Comparison of ENCODE assay signal across 7 mouse cellular contexts in genomic region chr4:126058997-126059362, GRCm38 (mm10). TPM values are rescaled to one million over a fixed set of nuclear protein-coding genes. Genes with fewer than 3 reads are reported as not detected.
A peak's percentile ranks its signal among the peaks of the same experiment; 100 is the strongest.
DNase-seq lines count a peak whose midpoint lies in the region; ATAC-seq lines count a peak whose summit lies in the region.

No protein-coding gene starts in this region.

- 30% methylated on average over 9 of the region's 9 CpGs for WGBS in forebrain, embryonic 16.5 days
- 39% methylated on average over 9 of the region's 9 CpGs for WGBS in neural tube, embryonic 15.5 days

- H3K9me3 ChIP-seq in forebrain, embryonic 16.5 days (ENCODE audit: control insufficient read depth, low read length), result no peaks in the 10 kb centered on the region
- no peaks in the 10 kb centered on the region for H3K9me3 ChIP-seq in neural tube, embryonic 15.5 days (replicated peaks)

- peak overlapping the region; percentile 19; the same call in 1 of the 2 replicates for H3K27ac ChIP-seq in forebrain, embryonic 16.5 days (ENCODE audit: low read length)
- peak overlapping the region; percentile 78 for H3K27ac ChIP-seq in neural tube, embryonic 15.5 days (replicated peaks)

- peak overlapping the region; percentile 76 for H3K4me2 ChIP-seq in forebrain, embryonic 16.5 days (ENCODE audit: low read length)
- peak overlapping the region; percentile 86 for H3K4me2 ChIP-seq in neural tube, embryonic 15.5 days

- H3K9ac ChIP-seq in forebrain, embryonic 16.5 days (replicated peaks; ENCODE audit: low read depth, low read length), result peak overlapping the region; percentile 80
- peak overlapping the region; percentile 76 for H3K9ac ChIP-seq in neural tube, embryonic 15.5 days (replicated peaks)

- H3K27me3 ChIP-seq in forebrain, embryonic 16.5 days (replicated peaks; ENCODE audit: control insufficient read depth, insufficient read depth, low read length), result no peaks in the 10 kb centered on the region
- H3K27me3 ChIP-seq in neural tube, embryonic 15.5 days (replicated peaks), result no peaks in the 10 kb centered on the region

- peaks cover 15% of the 10 kb centered on the region for H3K4me1 ChIP-seq in forebrain, embryonic 16.5 days (replicated peaks; ENCODE audit: control insufficient read depth, insufficient read depth, low read length)
- peaks cover 29% of the 10 kb centered on the region for H3K4me1 ChIP-seq in neural tube, embryonic 15.5 days

- peak overlapping the region; percentile 77 for H3K4me3 ChIP-seq in forebrain, embryonic 16.5 days (replicated peaks; ENCODE audit: low read length)
- peak overlapping the region; percentile 79 for H3K4me3 ChIP-seq in neural tube, embryonic 15.5 days (replicated peaks)

- peak; percentile 13 for DNase-seq in retina, embryonic 14.5 days (ENCODE audit: low spot score)
- no peak for DNase-seq in retina, postnatal 1 day
- DNase-seq in left cerebral cortex, adult 9 months (ENCODE audit: low spot score in 2 of 2), result peak; percentile 51 to 83
- no peak for DNase-seq in Muller cell, postnatal 12 days (ENCODE audit: inconsistent ontology term)
- DNase-seq in gastrocnemius, adult 18-20 months (ENCODE audit: low spot score), result no peak

- peaks cover 12% of the 10 kb centered on the region for H3K36me3 ChIP-seq in forebrain, embryonic 16.5 days (ENCODE audit: control insufficient read depth, insufficient read depth)
- H3K36me3 ChIP-seq in neural tube, embryonic 15.5 days, result peaks cover 18% of the 10 kb centered on the region

- no peak for ATAC-seq in forebrain, embryonic 16.5 days
- no peak for ATAC-seq in neural tube, embryonic 15.5 days (ENCODE audit: low FRiP score)

RNA-seq across cellular contexts. Expression of gene Oscp1, which starts 0.6 kb away (rescaled TPM):
- polyA plus RNA-seq in forebrain, embryonic 16.5 days (2015; fragmentation: Nextera tagmentation; extraction: Ambion mirVana), result 30.4 and 33.4 TPM in 2 replicates
- polyA plus RNA-seq in neural tube, embryonic 15.5 days (2015; fragmentation: Nextera tagmentation; extraction: Ambion mirVana), result 37.4 and 38.3 TPM in 2 replicates
- 1 to 10 TPM; 3.1 TPM for total RNA-seq in gastrocnemius, adult 18-20 months (2021)

RNA-seq across cellular contexts. Expression of gene Mrps15, which starts 12.3 kb away (rescaled TPM):
- polyA plus RNA-seq in forebrain, embryonic 16.5 days (2015; fragmentation: Nextera tagmentation; extraction: Ambion mirVana), result 103 and 115 TPM in 2 replicates
- polyA plus RNA-seq in neural tube, embryonic 15.5 days (2015; fragmentation: Nextera tagmentation; extraction: Ambion mirVana), result 142 and 145 TPM in 2 replicates
- total RNA-seq in gastrocnemius, adult 18-20 months (2021), result 10 to 100 TPM; 79.5 to 80.7 TPM

RNA-seq across cellular contexts. Expression of gene Csf3r, which starts 34.6 kb away (rescaled TPM):
- 0.53 and 0.70 TPM in 2 replicates for polyA plus RNA-seq in forebrain, embryonic 16.5 days (2015; fragmentation: Nextera tagmentation; extraction: Ambion mirVana)
- polyA plus RNA-seq in neural tube, embryonic 15.5 days (2015; fragmentation: Nextera tagmentation; extraction: Ambion mirVana), result 0.42 and 1.0 TPM in 2 replicates
- total RNA-seq in gastrocnemius, adult 18-20 months (2021), result under 1 TPM; 0.30 to 0.31 TPM

RNA-seq across cellular contexts. Expression of gene Lsm10, which starts 37.4 kb away (rescaled TPM):
- polyA plus RNA-seq in forebrain, embryonic 16.5 days (2015; fragmentation: Nextera tagmentation; extraction: Ambion mirVana), result 60.2 and 60.6 TPM in 2 replicates
- 48.5 and 51.6 TPM in 2 replicates for polyA plus RNA-seq in neural tube, embryonic 15.5 days (2015; fragmentation: Nextera tagmentation; extraction: Ambion mirVana)
- total RNA-seq in gastrocnemius, adult 18-20 months (2021), result 10 to 100 TPM in 1 of 2 experiments, 1 to 10 TPM in 1; 7.4 to 10.8 TPM

RNA-seq across cellular contexts. Expression of gene Stk40, which starts 44.8 kb away (rescaled TPM):
- polyA plus RNA-seq in forebrain, embryonic 16.5 days (2015; fragmentation: Nextera tagmentation; extraction: Ambion mirVana), result 33.5 and 34.7 TPM in 2 replicates
- 28.1 and 29.9 TPM in 2 replicates for polyA plus RNA-seq in neural tube, embryonic 15.5 days (2015; fragmentation: Nextera tagmentation; extraction: Ambion mirVana)
- total RNA-seq in gastrocnemius, adult 18-20 months (2021), result 100 to 1,000 TPM; 113 to 127 TPM

Comparison
In these comparisons a context has a peak if more than half of its experiments do, and no peak if none do; other contexts are left out.
1. DNase-seq: peak in retina, embryonic 14.5 days (single experiment) and left cerebral cortex, adult 9 months (2 of 2); none in retina, postnatal 1 day (single experiment), Muller cell, postnatal 12 days (single experiment) and gastrocnemius, adult 18-20 months (single experiment).